Mouse (Mus musculus) thymus, adult 2 months (tissue): ENCODE measurements around the gene Aff1.

Experiments
- CTCF ChIP-seq: fragments of 200-500 bp; IDR thresholded peaks from 2 replicates; pipeline ENCODE4 v1.5.1; 2012; ENCODE audit warnings: mild to moderate bottlenecking, control low read depth, low read length, moderate library complexity, borderline replicate concordance; ENCODE audit not compliant: control insufficient read depth, poor library complexity, insufficient read depth; ENCODE audit errors: extremely low read depth
- POLR2A ChIP-seq: fragments of 200-500 bp; IDR thresholded peaks from 2 replicates; pipeline ENCODE4 v1.6.1; 2012; ENCODE audit warnings: mild to moderate bottlenecking, low read length, control low read depth, moderate library complexity; ENCODE audit not compliant: control insufficient read depth, poor library complexity, insufficient read depth; ENCODE audit errors: extremely low read depth

DNA sequence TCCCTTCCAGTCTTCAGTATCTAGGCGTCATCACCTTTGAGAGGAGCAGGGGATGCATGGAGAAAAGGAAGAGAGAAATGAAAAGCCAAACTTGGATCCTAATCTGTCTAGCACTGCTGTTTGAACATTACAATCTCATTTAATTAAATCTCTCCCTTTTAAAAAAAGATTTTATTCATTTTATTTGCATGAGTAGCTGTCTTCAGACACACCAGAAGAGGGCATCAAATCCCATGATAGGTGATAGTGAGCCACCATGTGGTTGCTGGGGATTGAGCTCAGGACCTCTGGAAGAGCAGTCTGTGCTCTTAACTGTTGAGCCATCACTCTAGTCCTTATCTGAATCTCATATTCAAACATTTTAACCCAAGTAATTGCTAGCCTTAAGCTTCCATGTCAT lies 138.7 kb downstream of the Aff1 start:
- TF ChIP-seq CTCF (no peak), POLR2A (no peak)
